Mouse (Mus musculus) CH12.LX (cell line): ENCODE measurements at regions not wholly inside any gene's neighbourhood (a gene's known extent, or its start where the extent isn't known, plus 50 kb on each side); places are given as distances from the start of the nearest gene placed in this dataset.

ENCODE experiments used
- DNase-seq: peaks from one replicate; pipeline ENCODE4 v3.0.0-alpha.2; 2013; ENCODE audit errors: extremely low read depth
- H3K27ac ChIP-seq: 2 replicates; pipeline ENCODE4 v1.5.1; 2012; ENCODE audit warnings: low read depth, mild to moderate bottlenecking, control low read depth, moderate library complexity; ENCODE audit not compliant: insufficient read depth
- H3K27me3 ChIP-seq: replicated peaks from 2 replicates; pipeline ENCODE3; 2012; ENCODE audit warnings: inconsistent platforms
- H3K36me3 ChIP-seq, 2 experiments: replicated peaks in 1 of 2; 2 replicates each; pipeline versions ENCODE3 to v1.6.1; 2012; ENCODE audit warnings: inconsistent platforms in 1 of 2, low read length in 1 of 2, mild to moderate bottlenecking in 1 of 2, mixed read lengths in 1 of 2, moderate library complexity in 1 of 2; ENCODE audit not compliant: control insufficient read depth in 1 of 2, insufficient read depth in 1 of 2
- H3K4me1 ChIP-seq, 2 experiments: 2 replicates each; pipeline ENCODE4 v1.6.1; 2012; ENCODE audit warnings: inconsistent platforms in 1 of 2, moderate library complexity in 1 of 2; ENCODE audit not compliant: insufficient read depth in 2 of 2, control insufficient read depth in 1 of 2
- H3K4me2 ChIP-seq: 2 replicates; pipeline ENCODE4 v1.6.1; 2012; ENCODE audit warnings: low read depth, mild to moderate bottlenecking, control low read depth; ENCODE audit not compliant: poor library complexity, insufficient read depth, severe bottlenecking
- H3K4me3 ChIP-seq, 3 experiments: fragments of 150-350 bp in 1 of 3; sonication (generic) in 1 of 3; replicated peaks in 1 of 3; 2 replicates each; pipeline versions ENCODE3 to v1.5.1; 2011 to 2012; ENCODE audit warnings: low read depth in 2 of 3, low read length in 2 of 3, mild to moderate bottlenecking in 2 of 3, moderate library complexity in 2 of 3, control low read depth in 1 of 3, improper control_type of control experiment in 1 of 3, inconsistent platforms in 1 of 3, mixed read lengths in 1 of 3; ENCODE audit not compliant: poor library complexity in 1 of 3
- H3K79me2 ChIP-seq: replicated peaks from 2 replicates; pipeline ENCODE4 v1.6.1; 2012; ENCODE audit warnings: mild to moderate bottlenecking, moderate library complexity; ENCODE audit not compliant: control insufficient read depth, poor library complexity, insufficient read depth, severe bottlenecking; ENCODE audit errors: extremely low read depth
- H3K9ac ChIP-seq: 2 replicates; pipeline ENCODE4 v1.6.1; 2012; ENCODE audit warnings: low read depth, mild to moderate bottlenecking, control low read depth, moderate library complexity; ENCODE audit not compliant: insufficient read depth
- H3K9me3 ChIP-seq: replicated peaks from 2 replicates; pipeline ENCODE3; 2012; ENCODE audit warnings: low read length, inconsistent platforms, mixed read lengths
- BHLHE40 ChIP-seq: IDR thresholded peaks from 2 replicates; pipeline ENCODE4 v1.6.1; 2011; ENCODE audit warnings: mild to moderate bottlenecking, low read depth, low read length, improper control_type of control experiment
- E2F4 ChIP-seq: IDR thresholded peaks from 2 replicates; pipeline ENCODE4 v1.6.1; 2011; ENCODE audit warnings: low read depth, low read length, improper control_type of control experiment; ENCODE audit not compliant: insufficient replicate concordance
- EP300 ChIP-seq: IDR thresholded peaks from 2 replicates; pipeline ENCODE4 v1.6.1; 2011; ENCODE audit warnings: low read length, improper control_type of control experiment
- ETS1 ChIP-seq: conservative IDR thresholded peaks from 2 replicates; pipeline ENCODE4 v1.6.1; 2012; ENCODE audit warnings: low read depth, mild to moderate bottlenecking, inconsistent platforms, low read length, improper control_type of control experiment, moderate library complexity
- JUN ChIP-seq: IDR thresholded peaks from 2 replicates; pipeline ENCODE4 v1.6.1; 2011; ENCODE audit warnings: low read depth, mild to moderate bottlenecking, low read length, improper control_type of control experiment, moderate library complexity; ENCODE audit not compliant: insufficient read depth
- JUND ChIP-seq: conservative IDR thresholded peaks from 2 replicates; pipeline ENCODE4 v1.6.1; 2011; ENCODE audit warnings: low read depth, low read length, improper control_type of control experiment
- KAT2A ChIP-seq: IDR thresholded peaks from 2 replicates; pipeline ENCODE4 v1.6.1; 2012; ENCODE audit warnings: low read length, improper control_type of control experiment, inconsistent platforms; ENCODE audit not compliant: insufficient replicate concordance
- MAX ChIP-seq: IDR thresholded peaks from 2 replicates; pipeline ENCODE4 v1.6.1; 2011; ENCODE audit warnings: low read length, improper control_type of control experiment
- MAZ ChIP-seq: IDR thresholded peaks from 2 replicates; pipeline ENCODE4 v1.6.1; 2012; ENCODE audit warnings: low read depth, mild to moderate bottlenecking, inconsistent platforms, low read length, improper control_type of control experiment, moderate library complexity
- NRF1 ChIP-seq: IDR thresholded peaks from 2 replicates; pipeline ENCODE4 v1.6.1; 2014; ENCODE audit warnings: low read depth, mild to moderate bottlenecking, inconsistent platforms, low read length, improper control_type of control experiment, moderate library complexity
- RAD21 ChIP-seq: IDR thresholded peaks from 2 replicates; pipeline ENCODE4 v1.6.1; 2011; ENCODE audit warnings: low read depth, mild to moderate bottlenecking, low read length, improper control_type of control experiment, moderate library complexity
- SIN3A ChIP-seq: IDR thresholded peaks from 2 replicates; pipeline ENCODE4 v1.6.1; 2012; ENCODE audit warnings: low read length, improper control_type of control experiment, inconsistent platforms
- SMC3 ChIP-seq: IDR thresholded peaks from 2 replicates; pipeline ENCODE4 v1.6.1; 2011; ENCODE audit warnings: low read depth, low read length, improper control_type of control experiment
- TBP ChIP-seq: conservative IDR thresholded peaks from 2 replicates; pipeline ENCODE4 v1.6.1; 2011; ENCODE audit warnings: low read depth, low read length, improper control_type of control experiment
- UBTF ChIP-seq: IDR thresholded peaks from 2 replicates; pipeline ENCODE4 v1.6.1; 2012; ENCODE audit warnings: low read depth, mild to moderate bottlenecking, inconsistent platforms, low read length, improper control_type of control experiment, moderate library complexity
- ZKSCAN1 ChIP-seq: IDR thresholded peaks from 2 replicates; pipeline ENCODE4 v1.6.1; 2012; ENCODE audit warnings: low read depth, inconsistent platforms, low read length, improper control_type of control experiment, borderline replicate concordance
- dilution Hi-C: fragments of 300-500 bp; cut with MboI; formaldehyde crosslinking; loops from 2 replicates; pipeline ENCODE4 v1.14.3; 2020; ENCODE audit warnings: low sequenced_read_pairs; ENCODE audit not compliant: extremely low pct_unique_long_range_greater_than_20kb, extremely low pct_ligation_motif_present
- in situ Hi-C: fragments of 300-500 bp; cut with MboI; formaldehyde crosslinking; loops from 3 replicates; pipeline ENCODE4 v1.14.3; 2019; ENCODE audit warnings: low sequenced_read_pairs, low pct_ligation_motif_present, low pct_unique_long_range_greater_than_20kb, mixed read lengths

- Histone ChIP-seq H3K9me3 (no peaks in the 10 kb centered on the region), H3K27ac (no peak overlapping the region), H3K27me3 (no peaks in the 10 kb centered on the region), H3K79me2 (no peaks in the 10 kb centered on the region), H3K4me2 (no peak overlapping the region), H3K4me3 (no peak overlapping the region), H3K36me3 (no peaks in the 10 kb centered on the region), H3K4me1 (no peaks in the 10 kb centered on the region), H3K9ac (no peak overlapping the region)
- TF ChIP-seq JUND (no peak), MAZ (no peak)
- no peak for DNase-seq
- dilution Hi-C loops (no loop called here), in situ Hi-C loops (no loop called here)
These were observed 70.5 kb downstream of the Tmx1 start for GRCm38 (mm10) chr12:70523379-70523778.

GRCm38 (mm10) chr12:70524703-70525102 is 71.8 kb downstream of the Tmx1 start:
- peaks cover 0 to 3% of the 10 kb centered on the region in 2 experiments; a peak in 2 of 4 replicates for H3K4me1 ChIP-seq
- H3K27ac ChIP-seq = no peak overlapping the region
- H3K36me3 ChIP-seq = no peaks in the 10 kb centered on the region
- no peak overlapping the region for H3K9ac ChIP-seq
- no peaks in the 10 kb centered on the region for H3K9me3 ChIP-seq
- TF ChIP-seq SMC3 (no peak), NRF1 (no peak), ZKSCAN1 (no peak), E2F4 (no peak), RAD21 (no peak), BHLHE40 (no peak), MAX (no peak), SIN3A (no peak), KAT2A (no peak), EP300 (no peak), TBP (no peak), ETS1 (no peak), UBTF (no peak), JUND (no peak), JUN (no peak)
- TF ChIP-seq, all 38 proteins: peak for 0
- in situ Hi-C loops (no loop called here), dilution Hi-C loops (no loop called here)
- H3K79me2 ChIP-seq = no peaks in the 10 kb centered on the region
- no peak overlapping the region for H3K4me3 ChIP-seq
- H3K27me3 ChIP-seq = no peaks in the 10 kb centered on the region
- H3K4me2 ChIP-seq = no peak overlapping the region
- DNase-seq = no peak
